Mouse (Mus musculus): ENCODE data around the gene Gm38431. TPM values are rescaled to one million over a fixed set of nuclear protein-coding genes. Genes with fewer than 3 reads are reported as not detected.

Gm38431 gene
- total RNA-seq (2023), result 1 to 10 TPM; 1.5 to 2.5 TPM

DNA sequence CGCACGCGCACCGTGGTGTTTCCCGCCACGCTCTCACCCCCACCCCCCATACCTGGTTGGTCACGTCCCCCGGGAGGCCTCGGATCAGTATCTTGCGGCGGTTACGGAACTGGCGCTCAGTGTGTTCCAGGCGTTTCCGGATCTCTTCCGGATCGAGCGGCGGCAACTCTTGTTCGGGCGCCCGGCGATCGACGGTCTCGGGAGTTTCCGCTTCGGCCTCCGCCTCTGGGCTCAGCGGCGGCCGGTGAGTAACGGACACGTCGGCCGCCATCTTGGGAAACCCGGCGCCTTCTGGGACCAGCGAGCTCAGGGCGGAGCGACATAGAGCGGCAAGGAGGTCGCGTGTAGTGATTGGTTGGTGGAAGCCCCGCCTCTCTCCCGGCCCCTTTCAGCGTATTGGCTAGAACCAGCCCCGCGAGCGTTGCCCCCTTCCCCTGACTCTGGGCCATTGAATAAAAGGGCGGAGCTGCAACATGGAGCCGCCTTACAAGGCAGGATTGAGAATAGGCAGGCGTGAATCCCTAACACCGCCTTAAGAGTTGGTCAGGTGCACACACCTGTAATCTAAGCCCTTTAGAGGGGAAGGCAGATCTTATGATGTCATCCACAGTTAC lies at the start of gene Gm38431, which contains the start of gene Raver1:
Gene Gm38431 (minus strand): TSS at position 291 of the 614 bp plus-strand sequence.
Gene Raver1 (minus strand): TSS at position 302 of the 614 bp plus-strand sequence.

DNA sequence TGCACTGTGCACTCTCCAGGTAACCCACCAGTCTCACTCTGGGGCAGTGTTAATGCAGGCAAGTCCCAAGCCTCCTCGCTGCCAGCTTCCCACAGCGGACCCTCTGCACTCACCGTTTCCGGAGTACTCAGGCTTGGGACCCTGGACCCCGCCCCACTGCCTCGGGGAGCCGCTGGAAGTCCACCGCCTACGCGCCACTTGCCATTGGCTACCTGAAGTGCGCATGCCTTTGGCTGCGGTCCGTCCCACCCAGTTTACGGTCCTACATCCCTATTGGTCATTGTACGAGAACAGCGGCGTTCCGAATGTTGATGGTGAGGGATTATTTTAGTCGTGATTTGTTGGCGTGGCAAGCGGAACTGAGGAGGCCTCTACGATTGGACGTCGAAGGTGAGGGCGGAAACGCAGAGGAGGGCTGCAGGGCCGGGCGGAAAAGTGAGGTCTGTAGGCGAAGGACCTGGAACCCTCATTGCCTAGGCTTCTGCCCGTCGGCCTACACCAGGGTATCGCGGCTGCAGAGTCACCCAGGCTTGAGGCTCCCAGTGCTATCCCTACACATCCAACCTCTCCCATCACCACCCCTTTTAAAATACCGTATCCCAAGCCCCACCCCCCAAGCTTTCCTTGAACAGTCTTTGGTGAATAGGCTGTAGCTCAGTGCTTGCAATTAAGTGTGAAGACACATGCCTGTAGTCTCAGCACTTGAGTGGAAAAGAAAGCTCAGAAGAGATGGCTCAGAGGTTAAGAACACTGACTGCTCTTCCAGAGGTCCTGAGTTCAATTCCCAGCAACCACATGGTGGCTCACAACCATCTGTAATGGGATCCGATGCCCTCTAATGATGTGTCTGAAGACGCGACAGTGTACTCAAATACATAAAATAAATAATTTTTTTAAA lies 39.5 kb upstream of the Gm38431 start, which contains the start of gene Tyk2:
Gene Tyk2 (minus strand): TSS at position 185 of the 898 bp plus-strand sequence.

DNA sequence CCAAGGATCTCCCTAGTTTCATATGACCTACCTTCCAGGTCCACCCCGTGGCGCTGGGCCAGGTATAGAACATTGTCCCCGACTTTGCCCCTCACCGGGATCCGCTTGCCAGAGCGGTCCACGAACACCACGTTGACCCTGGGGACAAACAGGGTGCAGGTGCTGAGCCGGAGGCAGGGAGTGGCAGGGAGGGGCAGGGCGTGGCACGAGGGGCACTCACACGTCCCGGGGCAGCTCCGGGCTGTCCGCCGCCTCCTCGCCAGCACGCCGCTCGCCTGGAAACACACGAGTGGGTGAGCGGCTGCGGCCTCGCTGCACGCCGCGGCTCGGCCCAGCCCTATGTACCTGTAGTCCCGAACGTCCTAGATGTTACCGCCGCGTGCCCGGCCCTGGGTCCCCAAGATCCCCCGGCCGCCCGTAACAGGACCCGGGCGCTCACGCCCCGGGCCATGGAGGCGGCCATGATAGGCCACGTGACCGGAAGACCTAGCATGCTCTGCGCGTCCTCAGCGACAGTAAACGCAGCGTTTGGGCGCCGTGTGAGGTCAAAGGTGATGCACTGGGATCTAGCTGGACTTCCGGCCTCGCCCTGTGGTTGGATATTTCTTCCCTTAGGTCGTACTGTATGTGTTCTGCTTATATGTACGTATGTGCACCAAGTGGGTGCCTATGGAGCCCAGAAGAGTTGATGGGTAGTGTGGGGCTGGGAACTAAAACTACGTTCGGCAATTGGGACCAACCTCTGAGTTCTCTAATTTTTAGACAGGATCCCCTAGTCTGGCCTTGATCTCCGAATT lies 18.6 kb downstream of the Gm38431 start, which contains the start of the genes Gm49373 and Fdx1l:
Gene Gm49373 (minus strand): TSS at position 53 of the 797 bp plus-strand sequence.
Gene Fdx1l (minus strand): TSS at position 571 of the 797 bp plus-strand sequence.

DNA sequence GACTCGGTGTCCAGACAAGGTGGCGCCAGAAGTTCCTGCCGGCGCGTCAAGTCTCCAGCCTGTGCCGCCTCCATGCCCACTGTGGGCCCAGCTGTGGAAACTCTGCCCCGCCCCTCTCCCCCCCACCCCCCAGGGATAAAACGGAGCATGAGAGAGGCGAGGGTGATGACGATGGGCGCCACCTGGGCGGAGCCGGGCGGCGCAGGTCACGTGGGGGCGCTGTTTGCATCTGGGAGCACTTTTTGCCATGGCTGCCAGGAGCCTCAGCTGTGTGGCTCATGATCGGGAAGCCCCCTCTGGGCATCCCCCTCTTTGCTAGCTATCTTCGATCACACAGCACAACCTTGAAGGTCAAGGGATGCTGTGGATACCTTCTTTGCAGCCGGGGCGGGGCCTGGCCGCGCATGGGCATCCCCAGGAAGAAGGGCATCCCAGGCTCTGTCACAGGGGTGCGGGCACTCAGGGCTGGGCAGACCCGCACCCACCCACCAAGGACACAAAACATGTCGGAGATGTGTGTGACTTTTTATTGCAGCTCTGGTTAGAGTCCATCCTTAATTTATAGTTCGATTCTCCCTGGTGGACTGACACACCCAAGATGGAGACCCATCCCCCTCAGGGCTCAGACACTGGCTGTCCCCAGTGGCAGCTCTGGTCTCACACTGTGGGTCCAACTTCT lies 24.7 kb downstream of the Gm38431 start, which contains the start of gene Zglp1:
Gene Zglp1 (minus strand): TSS at position 88 of the 679 bp plus-strand sequence.

DNA sequence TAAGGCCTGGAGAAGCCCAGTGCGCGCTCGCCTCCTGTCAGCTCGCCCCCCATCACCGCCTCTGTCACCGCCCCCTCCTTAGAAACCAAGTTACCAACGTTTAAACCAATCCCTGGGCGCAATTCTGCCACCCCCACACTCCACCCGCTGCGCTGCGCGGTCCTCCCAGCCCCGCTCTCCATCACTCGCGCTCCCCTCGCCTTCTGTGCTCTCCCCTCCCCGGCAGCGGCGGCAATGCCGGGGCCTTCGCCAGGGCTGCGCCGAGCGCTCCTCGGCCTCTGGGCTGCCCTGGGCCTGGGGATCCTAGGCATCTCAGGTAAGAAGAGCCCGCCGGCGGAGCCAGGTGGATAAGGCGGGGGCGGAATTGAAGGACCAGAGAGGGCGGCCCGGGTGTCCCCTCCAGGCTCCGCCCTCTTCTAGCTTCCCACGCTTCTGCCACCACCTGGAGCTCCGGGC lies 59.9 kb downstream of the Gm38431 start, which contains the start of gene Icam5:
Gene Icam5 (plus strand): TSS at position 178 of the 456 bp plus-strand sequence.

DNA sequence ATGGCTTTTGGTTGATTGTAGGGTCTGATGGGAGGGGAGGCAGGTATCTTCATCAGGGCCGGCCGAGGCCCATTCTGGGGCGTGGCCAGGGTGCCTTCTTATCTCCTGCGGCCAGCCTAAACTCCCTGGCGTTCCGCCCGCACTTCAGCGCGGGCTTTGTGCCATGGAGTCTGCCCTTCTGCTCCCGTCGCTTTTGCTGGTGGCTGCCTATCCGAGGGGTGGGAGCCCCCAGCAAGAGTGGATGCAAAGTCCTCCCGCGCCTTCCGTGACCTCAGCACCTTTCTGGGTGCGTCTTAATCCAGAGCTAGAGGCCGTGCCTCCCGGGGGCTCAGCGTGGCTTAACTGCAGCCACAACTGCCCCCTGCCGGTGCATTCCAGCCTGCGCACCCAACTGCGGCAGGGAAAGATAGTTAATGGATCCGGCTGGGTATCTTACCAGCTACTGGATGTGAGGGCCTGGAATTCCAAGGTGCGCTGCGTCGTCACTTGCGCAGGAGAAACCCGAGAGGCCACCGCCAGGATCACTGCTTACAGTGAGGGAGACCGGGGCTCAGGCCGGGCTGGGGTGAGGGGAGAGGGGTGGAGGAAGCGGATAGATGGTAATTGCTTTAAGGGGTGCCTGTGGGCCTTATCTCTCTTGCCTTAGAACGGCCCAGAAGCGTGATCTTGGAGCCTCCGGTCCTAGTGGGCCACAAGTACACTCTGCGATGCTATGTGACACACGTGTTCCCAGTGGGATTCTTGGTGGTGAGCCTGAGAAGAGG lies 62.3 kb downstream of the Gm38431 start, which contains the start of gene Icam4:
Gene Icam4 (plus strand): TSS at position 83 of the 764 bp plus-strand sequence.

Other genes with a start within 250 kb of the Gm38431 start
- gene A230050P20Rik, start 223.4 kb downstream of the Gm38431 start, total RNA-seq (2023), result 1 to 10 TPM; 5.6 to 6.5 TPM
- gene Angptl6, start 212.3 kb downstream of the Gm38431 start, total RNA-seq (2023), result 1 to 10 TPM in 1 of 2 experiments, under 1 TPM in 1; 0.22 to 1.0 TPM
- 10 to 100 TPM; 25.9 to 32.1 TPM for gene Ppan, start 203.8 kb downstream of the Gm38431 start, total RNA-seq (2023)
- gene Eif3g, start 193.4 kb downstream of the Gm38431 start, total RNA-seq (2023), result 10 to 100 TPM; 74.2 to 83.2 TPM
- 100 to 1,000 TPM; 108 to 111 TPM for gene Dnmt1, start 132.1 kb downstream of the Gm38431 start, total RNA-seq (2023)
- 1 to 10 TPM; 5.7 to 7.9 TPM for gene S1pr2, start 115.2 kb downstream of the Gm38431 start, total RNA-seq (2023)
- 10 to 100 TPM; 31.9 to 42.1 TPM for gene Mrpl4, start 89.3 kb downstream of the Gm38431 start, total RNA-seq (2023)
- gene Icam1, start 76.0 kb downstream of the Gm38431 start, total RNA-seq (2023), result 10 to 100 TPM; 16.2 to 16.3 TPM
- gene Icam4, start 62.6 kb downstream of the Gm38431 start, total RNA-seq (2023), result 1 to 10 TPM; 2.4 to 4.5 TPM
- gene Icam5, start 59.9 kb downstream of the Gm38431 start, total RNA-seq (2023), result not detected
- not detected for gene Zglp1, start 24.9 kb downstream of the Gm38431 start, total RNA-seq (2023)
- under 1 TPM; 0.22 to 0.29 TPM for gene Gm49373, start 18.9 kb downstream of the Gm38431 start, total RNA-seq (2023)
- gene Fdx1l, start 18.4 kb downstream of the Gm38431 start, total RNA-seq (2023), result 1 to 10 TPM; 6.5 to 6.9 TPM
- 10 to 100 TPM; 49.1 to 62.5 TPM for gene Raver1, start within 50 bp of the Gm38431 start, total RNA-seq (2023)
- 10 to 100 TPM; 40.0 to 51.1 TPM for gene Tyk2, start 39.2 kb upstream of the Gm38431 start, total RNA-seq (2023)
- gene Cdc37, start 58.0 kb upstream of the Gm38431 start, total RNA-seq (2023), result 10 to 100 TPM; 69.5 to 82.3 TPM
- gene Pde4a, start 73.7 kb upstream of the Gm38431 start, total RNA-seq (2023), result 1 to 10 TPM; 5.0 to 7.1 TPM
- gene Keap1, start 147.4 kb upstream of the Gm38431 start, total RNA-seq (2023), result 10 to 100 TPM; 27.2 to 28.5 TPM
- gene S1pr5, start 156.4 kb upstream of the Gm38431 start, total RNA-seq (2023), result 1 to 10 TPM; 2.2 to 2.4 TPM
- 10 to 100 TPM; 45.6 to 49.8 TPM for gene Atg4d, start 173.3 kb upstream of the Gm38431 start, total RNA-seq (2023)
- 10 to 100 TPM; 82.2 to 87.7 TPM for gene Kri1, start 196.0 kb upstream of the Gm38431 start, total RNA-seq (2023)
- 100 to 1,000 TPM; 121 to 129 TPM for gene Cdkn2d, start 199.4 kb upstream of the Gm38431 start, total RNA-seq (2023)
- gene Ap1m2, start 220.3 kb upstream of the Gm38431 start, total RNA-seq (2023), result 1 to 10 TPM; 3.2 to 3.7 TPM
- 100 to 1,000 TPM; 130 to 143 TPM for gene Slc44a2, start 228.7 kb upstream of the Gm38431 start, total RNA-seq (2023)

Measured in neutrophil, adult 59 days (primary cell).